Mouse (Mus musculus) left cerebral cortex, postnatal 4 days (tissue): ENCODE measurements around the gene Cysltr2. TPM values are rescaled to one million over a fixed set of nuclear protein-coding genes. Genes with fewer than 3 reads are reported as not detected.
A peak's percentile ranks its signal among the peaks of the same experiment; 100 is the strongest.

Experiments used
- DNase-seq: peaks from one replicate; pipeline ENCODE4 v3.0.0-alpha.2; 2022
- intact Hi-C: fragments of 180-260 bp; cut with DNase I; formaldehyde crosslinking; loops from one replicate; pipeline ENCODE4 v1.15.1; 2025
- total RNA-seq, 2 experiments: library from RNA; stranded (reverse); gene quantifications; 2 replicates each; pipeline ENCODE4 v1.2.3; 2021

The Cysltr2 gene
- total RNA-seq, 2 experiments from 2014 or later = 0.78 to 0.85 TPM

GRCm38 (mm10) chr14:72998111-72998510 is 50.8 kb downstream of the Cysltr2 start:
- intact Hi-C loops = no loop called here
- DNase-seq = no peak

DNA sequence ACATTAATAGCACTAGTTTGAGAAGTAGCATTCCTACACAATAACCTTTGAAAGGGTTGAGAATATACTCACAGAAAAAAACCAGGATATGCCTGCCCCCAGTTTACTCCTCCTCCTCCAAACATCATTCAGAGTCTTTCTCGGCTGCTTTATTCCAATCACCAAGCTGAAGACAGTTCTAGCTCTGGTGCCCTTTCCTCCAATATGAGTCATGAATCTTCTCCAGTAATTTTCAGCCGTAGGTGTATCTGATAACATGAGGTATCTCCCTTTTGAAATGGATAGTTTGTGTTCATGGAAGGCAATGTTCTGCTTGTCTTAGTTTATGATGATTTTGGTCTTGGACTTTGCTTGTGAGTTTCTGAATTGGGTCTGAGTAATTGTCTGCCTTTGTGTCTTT is 62.9 kb downstream of the Cysltr2 start:
- no peak for DNase-seq
- intact Hi-C loops = loop anchor here (10.0 kb wide), 3 partner anchors 91 to 381 kb away; no protein-coding TSS in a partner anchor

DNA sequence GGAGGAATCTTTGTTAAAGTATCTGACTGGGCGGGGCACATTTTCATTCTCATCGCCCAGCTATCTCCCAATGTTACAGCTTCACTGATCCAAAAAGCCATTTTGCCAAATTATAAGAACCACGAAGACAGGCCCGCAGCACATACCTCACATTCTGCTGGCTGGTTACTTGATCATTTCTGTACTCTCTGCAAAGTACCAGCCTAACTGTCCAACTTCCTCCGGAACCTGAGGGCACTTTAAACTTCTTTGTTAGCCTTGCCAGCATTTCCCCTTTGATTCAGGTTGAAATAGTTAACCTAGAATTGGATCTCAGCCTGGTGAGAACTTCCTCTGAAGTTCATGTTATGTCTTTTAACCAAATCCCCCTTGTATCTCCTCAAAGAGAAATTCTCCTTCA is 63.8 kb downstream of the Cysltr2 start:
- no peak for DNase-seq
- intact Hi-C loops = loop anchor here (10.0 kb wide), 3 partner anchors 90 to 380 kb away; no protein-coding TSS in a partner anchor

GRCm38 (mm10) chr14:72983456-72983855 is 65.5 kb downstream of the Cysltr2 start:
- intact Hi-C loops = loop anchor here (10.0 kb wide), 3 partner anchors 89 to 379 kb away; no protein-coding TSS in a partner anchor
- peak; percentile 91 for DNase-seq

GRCm38 (mm10) chr14:72982981-72983436 is 65.9 kb downstream of the Cysltr2 start:
- no peak for DNase-seq
- intact Hi-C loops = loop anchor here (10.0 kb wide), 3 partner anchors 88 to 378 kb away; no protein-coding TSS in a partner anchor

DNA sequence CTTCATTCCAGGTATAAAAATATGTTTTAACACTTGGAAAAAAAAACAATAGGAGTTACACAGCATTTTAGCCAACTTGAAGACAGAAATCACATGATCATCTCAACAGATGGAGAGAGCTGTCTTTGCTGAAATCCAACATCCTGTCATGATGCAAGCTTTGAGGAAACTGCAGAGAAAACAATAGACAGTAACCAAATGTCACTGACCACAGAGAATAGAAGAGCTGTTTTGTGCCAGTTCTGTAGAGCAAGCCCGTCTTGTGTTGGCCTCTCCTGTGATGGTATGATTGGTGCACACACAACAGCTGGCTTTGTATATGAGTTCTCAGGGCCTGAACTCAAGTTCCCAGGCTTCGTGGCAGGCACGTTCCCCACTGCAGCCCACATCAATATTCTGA is 68.2 kb downstream of the Cysltr2 start:
- intact Hi-C loops = loop anchor here (10.0 kb wide), 3 partner anchors 86 to 376 kb away; no protein-coding TSS in a partner anchor
- DNase-seq = no peak

DNA sequence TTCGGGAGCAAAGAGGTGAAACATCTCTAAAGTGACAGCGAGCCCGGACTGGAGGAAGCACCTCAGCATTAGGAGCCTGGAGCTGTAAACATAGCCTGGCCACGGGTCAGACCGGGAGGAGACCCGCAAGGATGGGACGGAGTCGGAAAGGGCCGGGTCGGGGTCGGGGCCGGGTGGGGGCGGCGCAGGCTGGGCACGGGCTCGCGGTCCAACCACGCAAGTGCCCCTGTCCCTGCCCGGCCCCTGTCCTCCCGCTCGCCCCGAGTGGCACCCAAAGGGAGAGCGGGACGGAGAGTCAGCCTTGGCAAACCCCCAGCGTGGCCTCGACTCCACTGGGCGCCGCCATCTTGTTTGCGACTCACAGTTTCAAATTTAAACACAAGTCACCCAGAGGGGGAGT is 68.8 kb downstream of the Cysltr2 start:
- no peak for DNase-seq
- intact Hi-C loops = loop anchor here (10.0 kb wide), 3 partner anchors 85 to 375 kb away; no protein-coding TSS in a partner anchor

DNA sequence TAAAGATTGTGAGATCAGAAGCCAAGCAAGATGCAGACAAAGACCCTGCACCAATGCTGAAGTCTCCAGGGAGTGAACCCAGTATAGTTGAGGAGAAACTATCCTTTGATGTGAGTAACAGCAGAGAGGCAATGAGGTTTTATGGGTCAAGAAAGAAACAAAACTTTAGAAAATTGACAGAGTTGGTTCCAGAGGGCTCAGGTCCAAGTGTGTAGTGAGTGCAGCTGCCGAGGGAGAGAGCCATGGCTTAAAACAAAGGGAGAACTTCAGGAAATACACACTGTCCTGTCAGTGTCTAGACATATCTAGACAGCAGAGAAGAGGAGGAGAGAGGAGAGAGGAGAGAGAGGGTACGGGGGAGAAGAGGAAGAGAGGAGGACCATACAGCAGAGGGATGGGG is 72.8 kb downstream of the Cysltr2 start:
- intact Hi-C loops = no loop called here
- no peak for DNase-seq

Other genes with a start within 250 kb of the Cysltr2 start
- gene Rcbtb2, start 73.9 kb upstream of the Cysltr2 start, total RNA-seq = 10 to 100 TPM; 36.6 to 45.4 TPM
- 1 to 10 TPM; 1.2 to 1.4 TPM for gene Lpar6, start 188.8 kb upstream of the Cysltr2 start, total RNA-seq